Mouse (Mus musculus) brain, embryonic 14.5 days (tissue): ENCODE data around the gene Tcam1.

Experiments used
- CTCF ChIP-seq: fragments of 200-500 bp; IDR thresholded peaks from 2 replicates; pipeline ENCODE4 v1.5.1; 2012; ENCODE audit warnings: inconsistent platforms, mild to moderate bottlenecking, moderate library complexity, borderline replicate concordance; ENCODE audit not compliant: insufficient read depth, insufficient read length; ENCODE audit errors: extremely low read depth
- POLR2A ChIP-seq: fragments of 200-500 bp; IDR thresholded peaks from 2 replicates; pipeline ENCODE4 v1.6.1; 2012; ENCODE audit warnings: mild to moderate bottlenecking, inconsistent platforms, borderline replicate concordance; ENCODE audit not compliant: poor library complexity, insufficient read depth, insufficient read length, severe bottlenecking; ENCODE audit errors: extremely low read depth

- TF ChIP-seq CTCF (no peak), POLR2A (no peak)
Measured at GRCm38 (mm10) chr11:106329128-106329527, 52.7 kb downstream of the Tcam1 start.
